Mouse (Mus musculus) right cerebral cortex, postnatal 4 days (tissue): ENCODE results near the gene Dtnb.
A peak's percentile ranks its signal among the peaks of the same experiment; 100 is the strongest.
"Not testable (repeated sequence)": the region's sequence is repeated elsewhere in the genome, so short reads cannot be mapped to it uniquely, and the experiment has no call there.

Source experiments
- DNase-seq: peaks from one replicate; pipeline ENCODE4 v3.0.0-alpha.2; 2022

Dtnb gene

DNA sequence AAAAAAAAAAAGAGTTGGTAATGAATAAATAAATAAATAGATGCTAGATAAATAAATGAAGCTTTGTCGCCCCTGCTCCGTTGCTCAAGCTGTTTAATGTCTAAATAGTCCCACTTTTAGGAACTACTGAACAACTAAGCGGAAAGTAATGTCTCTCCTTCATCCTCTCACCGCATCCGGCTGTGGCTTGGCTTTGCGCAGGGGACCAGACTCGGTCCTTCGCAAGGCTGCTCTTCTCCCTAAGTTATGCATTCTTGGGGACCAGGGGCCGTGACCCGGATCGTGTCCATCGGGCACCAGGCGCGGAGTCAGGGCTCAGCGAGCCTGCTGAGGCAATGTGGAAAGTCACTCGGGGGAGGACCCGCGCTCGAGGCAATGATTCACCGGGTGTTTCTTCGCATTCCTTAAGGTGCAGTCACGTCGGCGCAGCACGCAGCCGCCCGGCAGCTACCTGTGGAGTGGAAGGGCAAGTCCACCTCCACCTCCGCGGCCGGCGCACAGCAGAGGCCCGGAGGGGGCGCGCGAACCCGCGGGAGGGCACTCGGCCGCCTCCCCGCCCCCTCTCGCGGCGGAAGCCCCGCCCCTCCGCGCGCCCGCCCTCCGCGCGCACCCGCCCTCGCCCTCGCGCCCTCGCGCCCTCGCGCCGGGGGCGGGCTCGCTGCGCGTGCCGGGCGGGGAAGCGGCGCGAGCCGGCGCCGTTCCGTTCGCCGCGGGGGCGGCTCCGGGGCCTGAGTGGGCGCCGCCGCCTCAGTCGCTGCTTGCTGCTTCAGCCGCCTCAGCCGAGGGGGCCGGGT lies at the start of gene Dtnb:
Gene Dtnb, plus strand, starts transcription at position 595 of the 794 bp plus-strand sequence.
- DNase-seq = peak; percentile 72

DNA sequence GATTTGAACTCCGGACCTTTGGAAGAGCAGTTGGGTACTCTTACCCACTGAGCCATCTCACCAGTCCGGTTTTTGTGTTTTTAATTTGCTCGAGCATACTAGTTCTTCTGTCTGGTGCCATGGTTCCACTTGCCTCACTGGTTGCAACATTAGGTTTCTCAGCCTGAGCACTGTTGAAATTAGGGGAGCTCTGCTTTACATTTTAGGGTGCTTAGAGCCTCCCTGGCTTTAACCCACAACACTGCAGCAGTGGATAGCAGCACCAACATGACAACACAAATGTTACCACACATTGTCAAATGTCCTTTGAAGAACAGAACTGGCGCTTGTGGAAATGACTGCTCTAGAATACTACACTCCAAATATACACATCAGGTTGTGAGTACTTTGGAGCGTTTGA lies 46.6 kb upstream of the Dtnb start:
- DNase-seq = no peak

DNA sequence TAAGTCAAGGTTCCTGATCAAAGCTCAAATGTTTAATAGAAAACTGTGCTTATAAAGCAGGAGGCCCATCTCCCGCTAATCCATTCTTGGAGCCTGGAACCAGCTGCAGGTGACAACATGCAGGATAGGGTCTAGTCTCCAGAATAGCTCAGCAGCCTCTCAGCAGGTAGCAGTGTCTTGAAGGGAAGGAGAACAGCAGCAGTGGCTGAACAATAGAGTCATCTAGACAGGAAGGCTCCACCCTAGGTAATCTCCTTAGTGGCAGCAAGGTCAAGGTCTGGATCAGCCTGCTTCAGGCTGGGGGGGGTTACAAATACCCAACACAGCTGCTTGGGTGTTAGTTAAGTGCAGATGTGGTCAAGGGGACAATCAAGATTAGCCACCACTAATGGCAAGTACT lies 36.7 kb upstream of the Dtnb start:
- not testable (repeated sequence) for DNase-seq

DNA sequence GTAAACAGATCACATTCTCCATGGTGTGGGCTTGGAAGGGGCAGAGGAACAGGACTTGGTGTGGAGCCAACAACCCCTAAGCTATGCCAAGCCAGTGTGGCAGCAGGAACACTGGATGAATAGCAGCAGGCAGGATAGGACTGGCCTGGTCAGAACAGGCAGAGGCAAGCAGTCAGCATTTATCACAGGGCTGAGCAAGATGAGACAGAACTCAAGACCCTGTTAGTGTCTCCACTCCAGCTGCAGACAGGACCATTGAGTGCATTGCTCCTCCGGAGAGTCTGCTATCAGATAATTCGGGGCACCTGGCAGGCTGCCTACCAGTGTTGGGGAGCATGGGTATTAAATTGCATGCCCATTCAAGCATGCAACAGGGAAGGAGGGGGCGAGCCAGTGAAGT lies 34.6 kb upstream of the Dtnb start:
- DNase-seq = peak; percentile 61

DNA sequence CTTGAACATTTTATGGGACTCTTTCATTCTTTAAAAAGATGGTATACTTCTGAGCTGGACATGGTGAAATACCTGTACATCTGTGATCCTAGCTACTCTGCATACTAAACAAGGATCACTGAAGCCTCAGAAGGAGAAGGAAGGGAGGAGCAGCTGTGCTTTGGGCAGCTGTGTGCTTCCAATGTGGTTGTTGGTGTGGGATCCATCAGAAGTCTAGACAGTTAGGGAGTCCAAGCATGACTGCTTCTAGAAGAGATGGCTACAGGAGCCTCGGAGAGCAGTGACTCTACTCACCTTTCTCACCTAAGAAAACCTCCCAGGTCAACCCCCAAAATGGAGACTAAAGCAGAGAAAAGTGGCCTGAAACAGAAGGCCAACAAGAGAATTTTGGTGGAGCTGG lies 34.1 kb upstream of the Dtnb start:
- DNase-seq = no peak

DNA sequence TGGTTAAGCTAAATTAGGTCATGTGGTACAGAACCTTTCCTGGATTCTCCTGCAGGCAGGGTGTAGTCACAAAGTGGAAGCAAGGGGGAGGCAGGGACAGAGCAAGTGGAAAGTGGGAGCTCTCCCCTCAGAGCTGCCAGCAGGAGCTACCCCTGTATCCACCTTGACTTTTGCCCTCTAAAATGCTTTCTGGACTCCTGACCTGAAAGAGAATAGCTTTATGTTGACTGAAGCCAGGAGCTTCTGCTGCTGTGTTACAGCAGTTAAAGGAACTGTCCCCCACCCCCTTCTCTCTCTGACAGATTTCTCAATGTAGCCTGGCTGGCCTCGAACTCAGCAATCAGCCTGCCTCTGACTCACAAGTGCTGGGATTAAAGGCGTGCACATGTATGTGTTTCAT lies 32.6 kb upstream of the Dtnb start:
- no peak for DNase-seq

DNA sequence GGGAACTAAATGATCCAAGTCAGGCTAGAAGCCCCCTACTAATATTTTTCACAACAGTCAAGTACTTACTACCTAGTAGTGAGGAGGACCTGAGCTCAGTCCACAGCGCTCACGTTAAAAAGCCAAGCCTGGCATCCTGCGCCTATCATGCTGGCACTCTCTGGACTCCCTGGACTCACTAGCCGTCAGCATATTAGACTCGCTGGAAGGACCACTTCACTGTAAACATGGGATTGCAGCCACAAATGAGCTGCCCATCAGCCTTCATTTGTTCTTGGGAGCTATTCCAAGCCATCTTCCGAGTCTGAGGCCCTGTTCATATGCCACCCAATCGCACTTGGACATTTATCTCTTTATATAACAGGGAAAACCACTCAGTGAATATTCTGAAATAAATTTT lies 31.3 kb upstream of the Dtnb start:
- no peak for DNase-seq

DNA sequence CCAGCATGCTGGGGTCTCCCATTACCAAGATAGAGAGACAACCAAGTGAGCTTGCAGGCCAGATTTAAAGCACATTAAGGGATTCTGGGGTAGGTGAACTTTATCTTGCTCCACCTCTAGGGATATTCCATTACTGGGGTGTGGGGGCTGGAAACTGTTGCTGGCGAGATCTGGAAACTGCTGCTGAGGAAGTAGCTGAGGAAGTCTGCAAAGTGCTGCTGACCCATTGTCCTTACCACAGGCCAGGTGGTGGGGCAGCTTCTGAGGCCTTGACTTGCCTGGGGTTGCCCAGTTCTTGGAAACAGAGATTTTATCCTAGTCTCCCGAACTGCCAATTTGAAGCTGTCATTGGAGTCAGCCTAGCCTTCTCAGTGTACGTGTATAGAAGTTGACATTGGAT lies 26.7 kb upstream of the Dtnb start:
- no peak for DNase-seq

DNA sequence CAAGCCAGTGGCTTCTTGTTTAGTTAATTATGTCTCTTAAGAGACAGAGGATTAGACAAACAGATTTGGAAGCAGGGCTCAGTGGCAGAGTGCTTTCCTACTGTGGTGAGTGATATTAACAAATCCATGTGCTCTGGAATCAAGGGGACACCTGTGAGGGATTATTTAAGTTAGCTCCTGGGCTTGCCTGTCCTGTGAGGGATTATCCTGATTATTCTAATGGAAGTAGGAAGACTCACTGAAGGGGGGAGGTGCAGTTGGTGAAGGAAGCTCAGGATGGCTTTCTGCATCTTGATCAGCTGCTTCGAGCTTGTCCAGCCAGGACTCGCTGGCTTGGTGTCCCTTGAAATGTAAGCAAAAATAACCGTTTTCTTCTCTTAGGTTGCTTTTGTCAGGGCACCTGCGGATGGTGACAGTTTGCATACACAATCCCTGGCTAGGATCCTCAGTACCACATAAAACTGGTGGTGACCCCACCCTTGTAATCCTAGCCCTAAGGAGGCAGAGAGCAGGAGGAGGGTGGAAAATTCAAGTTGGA lies 26.0 kb upstream of the Dtnb start:
- no peak for DNase-seq

DNA sequence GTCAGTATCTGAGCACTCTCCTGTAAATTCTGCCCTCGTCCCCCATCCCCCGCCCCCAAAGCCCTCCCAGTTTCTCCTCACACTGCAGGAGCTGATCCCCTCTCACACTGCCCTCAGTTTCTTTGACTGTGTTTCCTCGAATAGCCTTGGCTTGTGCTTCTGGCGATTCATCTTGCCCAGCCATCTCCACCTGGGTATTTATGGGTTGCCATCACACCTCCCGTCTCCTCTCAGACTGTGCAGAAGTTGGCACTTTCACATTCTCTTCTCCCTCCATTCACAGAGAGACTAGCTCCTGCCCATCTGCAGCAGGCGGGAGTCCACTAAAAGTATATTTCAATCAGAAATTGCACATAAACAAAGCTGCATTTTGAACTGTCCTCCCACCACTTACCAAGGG lies 25.4 kb upstream of the Dtnb start:
- no peak for DNase-seq

DNA sequence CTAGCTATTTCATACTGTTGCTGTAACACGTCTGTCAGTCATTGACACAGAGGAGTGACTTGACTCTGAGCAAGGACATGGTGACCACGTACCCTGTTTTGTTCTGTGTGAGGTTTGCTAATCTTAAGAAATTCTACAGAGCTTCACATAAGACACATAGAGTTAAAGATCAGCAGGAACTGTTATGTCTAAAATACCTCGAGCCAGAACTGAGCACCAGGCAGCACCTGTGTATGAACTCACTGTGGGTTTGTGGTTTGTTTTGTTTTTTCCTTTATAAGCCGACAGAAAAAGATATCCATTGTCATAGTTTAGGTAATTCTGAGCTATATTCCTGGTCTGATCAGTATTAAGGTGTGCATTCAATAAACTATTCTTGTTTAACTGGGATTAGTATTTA lies 24.7 kb upstream of the Dtnb start:
- DNase-seq = no peak

DNA sequence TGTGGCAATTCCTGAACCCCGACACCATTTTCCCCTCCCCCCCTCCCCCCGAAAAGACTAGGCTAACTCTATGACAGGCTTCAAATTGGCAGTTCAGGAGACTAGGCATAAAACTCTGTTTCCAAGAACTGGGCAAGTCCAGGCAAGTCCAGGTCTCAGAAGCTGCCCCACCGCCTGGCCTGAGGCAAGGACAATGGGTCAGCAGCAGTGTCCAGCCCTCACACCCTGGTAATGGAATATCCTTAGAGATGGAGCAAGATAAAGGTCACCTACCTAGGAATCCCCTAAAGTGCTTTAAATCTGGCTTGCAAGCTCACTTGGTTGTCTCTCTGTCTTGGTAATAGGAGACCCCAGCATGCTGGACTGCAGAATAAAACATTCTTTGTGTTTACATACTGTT lies 24.3 kb upstream of the Dtnb start:
- no peak for DNase-seq

DNA sequence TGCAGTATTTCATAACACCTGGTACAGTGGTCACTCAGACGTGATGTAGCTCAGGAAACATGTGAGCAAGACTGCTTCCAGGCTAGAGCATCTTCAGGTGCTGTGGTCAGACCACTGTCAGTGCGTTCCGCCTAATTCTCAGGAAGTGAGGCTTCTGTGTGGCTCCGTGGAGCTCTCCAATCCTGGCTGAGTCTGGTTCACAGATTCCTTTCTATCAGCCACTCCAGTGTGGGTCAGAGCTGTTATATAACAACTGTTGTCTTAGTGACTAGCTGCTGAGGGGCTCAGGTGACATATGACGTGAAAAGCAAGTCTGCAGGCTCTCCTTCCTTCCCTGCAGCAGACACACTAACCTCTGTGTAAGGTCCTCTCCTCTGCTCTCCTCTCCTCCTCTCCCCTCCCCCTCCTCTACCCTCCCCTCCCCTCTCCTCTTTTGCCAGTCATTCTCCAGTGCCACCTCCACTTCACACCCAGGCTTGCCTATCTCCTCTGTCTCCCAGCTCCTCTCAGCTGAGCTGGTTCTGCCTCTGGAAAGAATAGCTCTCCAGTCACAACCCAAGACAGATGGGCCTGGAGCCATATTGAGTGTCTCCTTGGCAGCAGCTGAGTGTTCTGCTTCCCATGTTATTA lies 23.5 kb upstream of the Dtnb start:
- peak; percentile 16 for DNase-seq

DNA sequence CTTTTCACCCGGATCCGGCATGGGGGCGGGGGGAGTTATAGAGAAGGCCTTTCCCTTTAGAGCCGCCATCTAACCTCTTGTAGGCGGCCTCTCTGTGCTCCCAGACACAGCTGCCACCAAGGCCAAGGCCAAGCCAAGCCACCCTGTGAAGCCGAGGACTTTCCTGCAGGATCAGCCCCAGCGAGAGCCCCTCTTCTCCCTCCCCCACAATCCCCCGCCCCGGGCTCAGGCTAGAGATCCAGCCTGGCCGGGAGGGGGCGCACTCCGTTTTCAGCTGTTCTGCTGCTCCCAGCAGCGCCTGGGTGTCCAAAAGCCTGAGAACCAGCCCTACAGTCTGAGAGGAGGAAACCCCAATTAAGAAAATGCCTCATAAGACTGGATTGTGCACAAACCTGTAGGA lies 21.9 kb upstream of the Dtnb start:
- peak; percentile 54 for DNase-seq

DNA sequence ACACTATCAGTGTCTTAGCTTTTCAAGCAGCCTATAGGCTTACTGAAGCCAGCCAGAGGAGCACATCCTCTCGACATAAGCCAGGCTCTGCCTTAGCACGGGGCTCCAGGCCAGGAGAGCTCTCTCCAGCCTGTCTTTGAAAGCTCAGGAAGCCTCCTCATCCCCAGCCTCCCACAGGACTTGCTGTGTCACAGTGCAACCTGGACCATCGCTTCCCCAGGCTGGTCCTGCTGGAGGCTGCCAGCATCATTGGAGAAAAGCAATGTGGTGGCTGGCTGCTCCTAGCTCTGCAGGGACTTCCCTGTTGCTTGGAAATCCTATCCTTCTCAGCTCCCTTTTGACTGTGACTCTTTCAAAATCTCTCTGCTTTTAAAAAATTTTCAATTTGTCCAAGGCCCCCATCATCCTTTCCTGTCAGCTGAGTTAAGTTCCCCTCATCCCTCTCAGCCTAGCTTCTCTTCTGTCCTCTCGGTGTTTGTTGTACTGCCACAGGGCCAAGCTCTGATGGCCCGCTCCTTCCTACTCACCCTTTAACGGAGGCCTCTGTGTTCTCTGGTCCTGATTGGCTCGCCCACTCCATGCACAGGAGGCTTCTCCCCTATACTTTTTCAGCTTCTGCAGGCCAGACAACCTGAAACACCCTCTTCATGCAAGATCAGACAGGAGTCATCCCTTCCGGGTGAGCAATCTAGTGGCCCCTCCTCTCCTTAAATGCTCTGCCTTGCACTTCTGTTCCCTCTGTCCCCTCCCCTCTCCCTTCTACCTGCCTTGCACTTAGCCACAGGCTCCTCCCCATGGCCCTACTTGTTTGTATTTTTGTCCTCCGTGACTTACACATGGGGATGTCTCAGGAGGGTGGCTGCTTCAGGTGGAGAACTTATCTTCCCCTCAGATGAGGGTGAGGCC lies 14.5 kb upstream of the Dtnb start:
- no peak for DNase-seq

DNA sequence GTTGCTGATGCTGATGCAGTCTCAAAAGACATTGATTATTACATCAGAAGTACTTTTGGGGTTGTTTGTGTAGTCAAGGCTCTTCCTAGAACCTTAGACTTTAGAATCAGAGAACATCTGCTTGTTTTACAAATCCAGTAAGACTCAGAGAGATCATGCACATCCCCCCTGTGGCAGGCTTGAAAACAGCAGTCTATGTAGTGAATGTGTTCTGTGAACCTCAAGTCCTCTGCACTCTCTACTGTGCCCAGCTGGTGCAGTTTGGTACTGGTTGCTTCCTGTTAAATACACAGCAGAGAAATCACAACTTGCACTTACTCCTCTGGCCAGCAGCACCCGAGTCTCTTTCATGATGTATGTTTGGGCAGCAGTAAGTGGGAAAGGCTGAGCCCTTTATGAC lies 11.6 kb upstream of the Dtnb start:
- peak; percentile 57 for DNase-seq

DNA sequence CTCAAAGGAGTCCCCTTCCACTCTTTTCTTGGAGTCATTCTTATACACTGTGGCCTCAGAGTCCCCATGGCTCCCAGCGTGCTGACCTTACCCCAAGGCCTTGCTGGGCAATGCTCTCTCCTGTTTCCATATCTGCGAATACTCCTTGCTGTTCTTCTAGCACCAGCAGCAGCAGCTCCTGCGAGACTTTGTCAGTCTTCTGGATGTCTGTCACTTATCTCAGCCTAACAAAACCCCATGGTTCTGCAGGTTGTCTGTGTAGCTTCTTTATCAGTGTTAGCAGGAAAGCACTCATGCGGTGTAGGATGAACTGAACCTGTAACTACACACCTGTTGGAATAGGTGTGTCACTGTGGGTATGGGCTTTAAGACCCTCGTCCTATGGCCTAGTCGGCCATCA lies 11.1 kb upstream of the Dtnb start:
- no peak for DNase-seq

DNA sequence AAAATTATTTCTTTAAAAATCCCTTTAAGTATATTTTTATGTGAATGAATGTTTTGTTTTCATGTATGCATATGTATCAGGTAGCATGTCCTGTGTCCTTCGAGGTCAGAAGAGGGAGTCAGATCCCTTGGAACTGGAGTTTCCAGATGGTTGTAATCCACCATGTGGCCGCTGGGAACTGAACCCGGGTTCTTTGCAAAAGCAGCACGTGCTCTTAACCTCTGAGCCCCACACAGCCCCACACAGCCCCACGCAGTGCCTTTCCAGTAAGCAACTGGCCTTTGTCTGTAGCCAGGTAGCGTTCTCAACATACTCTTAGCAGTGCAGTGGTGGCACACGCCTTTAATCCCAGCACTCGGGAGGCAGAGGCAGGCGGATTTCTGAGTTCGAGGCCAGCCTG lies 9.4 kb upstream of the Dtnb start:
- DNase-seq = no peak

DNA sequence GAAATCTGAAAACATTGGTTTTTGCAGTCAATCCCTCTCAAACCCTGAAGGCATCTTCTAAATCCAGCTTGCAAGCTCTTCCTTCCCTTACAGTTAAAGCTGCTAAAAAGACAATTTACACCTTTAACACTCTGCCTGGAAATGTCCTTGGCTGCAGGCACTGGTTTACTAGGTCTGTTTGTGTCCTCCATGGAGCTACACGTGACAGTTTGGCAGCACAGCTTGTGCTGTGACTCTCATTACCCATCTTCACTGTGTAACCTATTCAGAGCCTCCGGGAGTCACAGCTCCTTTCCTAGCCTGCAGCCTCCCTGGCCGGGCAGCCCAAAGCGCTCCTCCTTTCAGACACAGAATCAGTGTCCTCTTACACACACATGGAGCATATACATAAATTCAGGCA lies 8.5 kb upstream of the Dtnb start:
- DNase-seq = no peak

DNA sequence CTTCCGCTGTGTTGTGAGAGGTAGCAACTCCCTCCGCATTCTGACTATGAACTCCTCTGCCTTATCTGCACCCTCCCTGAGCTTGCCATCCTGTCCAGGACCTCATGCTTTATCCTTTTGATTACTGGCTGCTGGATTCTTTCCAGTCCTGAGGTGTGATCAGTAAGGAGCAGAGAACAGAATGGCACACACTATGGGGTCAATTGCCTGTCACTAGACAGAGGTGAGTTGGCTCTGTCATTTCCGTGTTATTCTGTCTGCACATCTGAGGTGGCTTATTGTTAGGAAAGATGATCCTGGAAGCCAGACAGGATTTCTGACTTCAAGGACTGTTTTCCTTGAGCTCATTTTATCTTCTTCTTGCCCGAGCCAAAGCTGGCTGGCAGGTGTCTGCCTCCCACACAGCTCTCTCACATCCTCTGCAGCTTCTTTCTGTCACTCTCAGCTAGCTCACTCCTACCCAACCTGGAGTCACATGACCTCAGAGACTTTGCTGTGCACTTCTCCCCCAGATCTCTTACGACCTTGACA lies 3.7 kb upstream of the Dtnb start:
- no peak for DNase-seq

DNA sequence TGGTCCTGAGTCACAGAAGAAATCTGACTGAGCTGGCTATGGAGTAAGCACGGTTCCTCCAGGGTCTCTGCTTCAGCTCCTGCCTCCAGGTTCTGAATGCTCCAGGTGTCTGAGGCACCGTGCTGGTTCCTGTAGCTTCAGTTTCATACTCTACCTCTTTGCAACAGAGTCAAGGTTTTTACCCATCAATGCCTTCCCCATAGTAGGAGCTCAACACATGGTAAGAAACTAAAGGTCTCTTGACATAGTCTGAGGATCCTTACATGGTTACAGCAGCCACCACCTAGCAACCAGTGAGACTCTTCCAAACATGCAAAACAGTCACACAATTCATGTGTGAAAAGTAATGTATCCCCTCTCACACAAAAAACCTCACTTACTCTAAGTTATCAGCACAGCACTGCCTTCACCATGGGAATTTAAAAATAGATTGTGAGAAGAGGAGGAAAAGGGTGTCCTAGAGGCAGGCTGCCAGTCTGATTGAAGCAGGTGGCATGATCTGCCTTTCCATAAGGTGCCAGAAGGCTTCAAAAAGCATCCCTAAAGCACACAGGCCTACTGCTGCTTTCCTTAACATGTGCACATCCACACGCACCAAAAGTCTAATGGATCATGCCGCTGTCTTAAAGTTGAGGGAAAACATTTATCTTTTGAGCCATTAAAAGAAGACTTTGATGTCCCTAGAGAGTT lies 1.3 kb upstream of the Dtnb start:
- peak; percentile 16 for DNase-seq

DNA sequence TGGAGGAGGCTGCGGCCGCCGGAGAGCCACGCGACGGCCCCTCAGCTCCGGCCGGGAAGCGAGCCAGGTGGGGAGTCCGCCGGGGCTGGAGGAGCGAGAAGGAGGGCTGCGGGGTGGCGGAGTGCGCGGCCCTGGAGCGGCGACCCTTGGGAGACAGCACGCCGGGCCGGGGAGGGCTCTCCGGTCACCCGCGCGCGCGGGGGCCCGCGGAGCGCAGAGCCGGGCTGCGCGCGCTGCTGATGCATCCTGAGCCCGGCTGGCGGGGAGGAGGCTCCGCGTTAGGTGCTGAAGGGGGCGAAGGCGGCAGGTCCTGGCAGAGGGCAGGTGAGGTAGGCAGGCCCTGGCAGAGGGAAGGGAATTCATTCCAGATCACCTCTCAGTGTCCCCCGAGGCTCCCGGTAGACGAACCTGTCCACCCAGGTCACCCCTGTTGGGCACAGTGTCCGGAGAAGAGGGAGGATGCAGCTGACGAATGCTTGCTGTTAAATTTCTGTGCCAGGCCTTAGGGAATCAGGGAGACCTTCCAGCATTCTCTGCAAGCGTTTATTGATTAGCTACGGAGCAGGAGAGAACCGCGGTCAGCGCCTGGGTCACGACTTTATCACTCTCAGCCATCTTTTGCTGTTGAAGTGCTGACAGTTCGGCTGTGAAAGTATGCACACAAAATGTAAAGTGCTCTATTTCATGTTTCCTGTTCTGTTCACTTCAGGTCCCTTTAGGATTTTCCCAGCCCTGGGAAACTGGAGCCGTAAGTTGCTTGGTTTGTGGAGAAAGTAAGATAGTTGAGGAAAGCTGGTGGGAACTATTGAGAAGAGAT lies 608 bp downstream of the Dtnb start:
- DNase-seq = peak; percentile 56
